Mouse (Mus musculus) embryonic fibroblast, embryonic 13.5 days (primary cell): ENCODE measurements around the gene 6820408C15Rik. TPM values are rescaled to one million over a fixed set of nuclear protein-coding genes. Genes with fewer than 3 reads are reported as not detected.

ENCODE experiments used
- H3K27ac ChIP-seq: 2 replicates; pipeline ENCODE4 v1.5.1; 2012; ENCODE audit warnings: low read length, control low read depth, inconsistent platforms; ENCODE audit not compliant: insufficient read depth
- H3K4me1 ChIP-seq: 2 replicates; pipeline ENCODE4 v1.6.1; 2011; ENCODE audit warnings: low read length; ENCODE audit not compliant: control insufficient read depth, insufficient read depth
- H3K4me3 ChIP-seq: 2 replicates; pipeline ENCODE4 v1.5.1; 2011; ENCODE audit warnings: mild to moderate bottlenecking, control low read depth, low read length; ENCODE audit not compliant: insufficient read depth
- CTCF ChIP-seq: IDR thresholded peaks from 2 replicates; pipeline ENCODE4 v1.5.1; 2011; ENCODE audit warnings: mild to moderate bottlenecking, control low read depth, low read length, moderate library complexity, borderline replicate concordance; ENCODE audit not compliant: insufficient read depth
- POLR2A ChIP-seq: IDR thresholded peaks from 2 replicates; pipeline ENCODE4 v1.6.1; 2011; ENCODE audit warnings: low read depth, mild to moderate bottlenecking, control low read depth, low read length, moderate library complexity
- polyA plus RNA-seq: library from polyadenylated mRNA; stranded (reverse); fragments of >200 nt; gene quantifications from 2 replicates; pipeline ENCODE4 v1.2.4, GENCODE M21; 2011; ENCODE audit warnings: low read depth; ENCODE audit not compliant: missing spikeins, insufficient read length

6820408C15Rik gene
- polyA plus RNA-seq, 1 experiment, result 0.30 TPM

DNA sequence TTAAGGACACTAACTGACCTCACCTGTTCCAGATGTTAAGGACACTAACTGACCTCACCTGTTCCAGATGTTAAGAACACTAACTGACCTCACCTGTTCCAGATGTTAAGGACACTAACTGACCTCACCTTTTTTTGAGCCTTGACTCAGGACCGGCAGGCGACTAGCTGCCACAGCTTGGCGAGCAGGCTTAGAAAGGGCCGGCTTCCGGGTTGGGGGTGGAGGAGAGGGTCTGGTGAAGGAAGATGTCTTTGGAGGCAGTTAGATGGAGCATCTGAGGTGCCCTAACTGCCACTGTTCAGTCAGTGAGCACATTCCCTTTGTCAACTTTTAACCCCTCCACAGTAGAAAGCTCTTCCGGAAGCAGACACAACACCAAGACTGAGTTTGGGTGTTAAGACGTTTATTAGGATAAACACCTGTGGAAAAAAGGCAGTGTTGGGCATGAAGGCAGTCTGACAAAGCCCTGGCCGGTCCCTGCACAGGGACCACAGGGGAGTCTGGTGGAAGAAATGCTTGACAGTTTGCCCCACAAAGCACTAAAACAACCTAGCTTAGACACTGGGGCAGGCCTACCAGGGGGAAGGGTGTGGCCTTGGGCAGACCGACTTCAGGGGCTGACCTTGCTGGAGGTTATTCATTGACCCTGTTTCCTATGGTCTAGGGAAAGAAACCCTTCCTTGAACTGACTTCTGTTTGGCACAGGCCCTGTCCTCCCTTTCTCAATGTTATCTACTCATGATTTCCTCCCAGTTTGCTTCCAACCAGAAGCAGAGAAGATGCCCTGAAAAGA lies 22.0 kb upstream of the 6820408C15Rik start:
- no peaks in the 10 kb centered on the region for H3K4me1 ChIP-seq
- no peak for TF ChIP-seq POLR2A
- no peak for TF ChIP-seq CTCF
- no peak overlapping the region for H3K27ac ChIP-seq
- no peak overlapping the region for H3K4me3 ChIP-seq

DNA sequence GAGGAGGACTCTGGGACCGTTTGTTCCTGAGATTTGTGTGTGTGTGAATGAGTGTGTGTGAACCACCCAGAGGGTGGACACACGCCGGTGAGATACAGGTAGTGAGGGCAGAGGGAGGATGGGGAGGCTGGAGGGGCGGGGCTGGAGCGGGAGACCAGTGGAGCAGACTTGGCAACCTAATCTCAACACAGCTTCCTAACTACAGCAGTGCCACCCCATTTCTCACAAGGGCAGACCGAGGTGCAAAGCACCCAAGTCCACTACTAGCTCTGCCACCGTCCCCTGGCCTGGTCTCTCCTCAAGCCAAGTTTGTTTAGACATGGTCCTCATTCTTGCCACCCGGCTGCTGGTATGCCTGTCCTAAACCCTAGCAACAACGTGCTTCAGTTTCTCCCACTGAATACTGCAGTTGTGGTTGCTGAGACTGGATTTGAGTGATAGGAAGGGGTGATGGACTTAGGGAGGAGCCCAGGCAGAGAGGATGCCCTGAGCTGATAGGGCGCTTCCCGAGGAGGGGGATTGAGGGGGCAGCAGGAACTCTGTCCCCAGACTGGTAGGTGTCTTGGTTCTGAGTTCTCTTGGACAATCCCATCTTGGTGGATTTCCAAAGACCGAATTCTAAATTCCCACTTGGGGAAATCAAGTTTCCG lies 20.0 kb upstream of the 6820408C15Rik start:
- Histone ChIP-seq H3K4me3 (peak overlapping the region; percentile 44), H3K4me1 (no peaks in the 10 kb centered on the region), H3K27ac (peak overlapping the region; percentile 19)
- TF ChIP-seq POLR2A (no peak; the same call in 1 of the 2 replicates), CTCF (no peak)

DNA sequence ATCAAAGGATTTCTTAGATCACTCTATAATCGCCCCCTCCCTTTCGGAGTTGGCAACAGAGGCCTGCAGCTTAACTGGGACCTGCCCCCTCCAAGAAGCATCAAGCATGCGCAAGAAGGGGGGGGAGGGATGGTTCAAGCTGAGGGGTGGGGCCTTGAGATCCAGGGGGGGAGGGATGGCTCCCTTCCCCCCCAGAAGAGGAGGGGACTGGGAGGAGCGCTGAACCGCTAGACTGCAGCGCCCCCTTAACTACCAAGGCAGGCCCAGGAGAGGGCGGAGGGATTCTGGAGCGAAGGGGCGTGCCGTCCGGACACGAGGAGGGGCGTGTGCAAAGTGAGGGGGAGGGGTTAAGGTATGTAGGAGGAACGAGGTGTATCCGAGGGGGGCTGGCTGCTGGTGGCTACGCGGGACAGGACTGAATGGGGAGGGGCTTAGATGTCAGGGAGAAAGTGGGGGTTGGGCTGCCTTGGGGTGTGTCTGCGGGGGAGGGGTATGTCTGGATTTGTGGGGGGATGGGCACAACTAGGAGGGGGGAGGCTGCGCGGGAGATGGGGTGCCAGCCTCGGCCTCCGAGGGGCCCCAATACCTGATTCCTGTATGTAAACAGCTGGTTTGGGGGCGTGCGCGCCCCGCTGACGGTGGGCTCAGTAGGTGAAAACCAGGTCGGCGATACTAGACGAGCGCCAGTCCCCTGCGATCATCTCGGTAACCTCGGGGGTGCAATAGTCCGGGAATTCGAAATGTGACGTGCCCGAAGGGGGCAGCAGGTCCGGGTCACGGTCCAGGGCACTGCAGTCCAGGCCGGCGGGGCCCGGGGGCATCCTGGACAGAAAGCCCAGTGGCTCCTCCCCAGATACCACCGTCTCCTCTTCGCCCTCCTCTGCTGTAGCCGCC lies 19.0 kb upstream of the 6820408C15Rik start:
- Histone ChIP-seq H3K27ac (peak overlapping the region; percentile 97), H3K4me3 (peak overlapping the region; percentile 86), H3K4me1 (no peaks in the 10 kb centered on the region)
- TF ChIP-seq CTCF (peak; percentile 15; the same call in 1 of the 2 replicates), POLR2A (peak; percentile 35; the same call in 1 of the 2 replicates)

DNA sequence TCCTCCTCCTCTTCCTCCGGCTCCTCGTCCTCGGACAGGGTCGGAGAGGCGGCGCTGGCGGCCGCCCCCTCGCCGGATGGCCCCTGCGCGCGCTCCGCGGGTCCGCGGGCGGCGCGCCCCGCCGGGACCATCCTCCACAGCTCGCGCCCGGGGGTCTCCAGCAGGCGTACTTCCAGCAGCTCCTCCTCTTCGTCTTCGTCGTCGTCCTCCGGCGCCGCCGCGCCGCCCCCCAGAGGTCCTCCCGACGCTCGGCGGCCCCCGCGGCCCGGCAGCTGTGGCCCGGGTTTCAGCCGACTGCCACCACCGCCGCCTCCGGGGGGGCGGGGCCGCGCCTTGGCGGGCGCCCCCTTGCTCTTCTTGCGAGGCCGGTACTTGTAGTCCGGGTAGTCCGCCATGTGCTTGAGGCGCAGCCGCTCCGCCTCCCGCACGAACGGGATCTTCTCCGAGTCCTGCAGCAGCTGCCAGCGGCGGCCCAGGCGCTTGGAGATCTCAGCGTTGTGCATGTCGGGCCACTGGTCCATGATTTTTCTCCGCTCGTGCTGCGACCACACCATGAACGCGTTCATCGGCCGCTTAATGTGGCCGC lies 18.3 kb upstream of the 6820408C15Rik start:
- no peaks in the 10 kb centered on the region for H3K4me1 ChIP-seq

DNA sequence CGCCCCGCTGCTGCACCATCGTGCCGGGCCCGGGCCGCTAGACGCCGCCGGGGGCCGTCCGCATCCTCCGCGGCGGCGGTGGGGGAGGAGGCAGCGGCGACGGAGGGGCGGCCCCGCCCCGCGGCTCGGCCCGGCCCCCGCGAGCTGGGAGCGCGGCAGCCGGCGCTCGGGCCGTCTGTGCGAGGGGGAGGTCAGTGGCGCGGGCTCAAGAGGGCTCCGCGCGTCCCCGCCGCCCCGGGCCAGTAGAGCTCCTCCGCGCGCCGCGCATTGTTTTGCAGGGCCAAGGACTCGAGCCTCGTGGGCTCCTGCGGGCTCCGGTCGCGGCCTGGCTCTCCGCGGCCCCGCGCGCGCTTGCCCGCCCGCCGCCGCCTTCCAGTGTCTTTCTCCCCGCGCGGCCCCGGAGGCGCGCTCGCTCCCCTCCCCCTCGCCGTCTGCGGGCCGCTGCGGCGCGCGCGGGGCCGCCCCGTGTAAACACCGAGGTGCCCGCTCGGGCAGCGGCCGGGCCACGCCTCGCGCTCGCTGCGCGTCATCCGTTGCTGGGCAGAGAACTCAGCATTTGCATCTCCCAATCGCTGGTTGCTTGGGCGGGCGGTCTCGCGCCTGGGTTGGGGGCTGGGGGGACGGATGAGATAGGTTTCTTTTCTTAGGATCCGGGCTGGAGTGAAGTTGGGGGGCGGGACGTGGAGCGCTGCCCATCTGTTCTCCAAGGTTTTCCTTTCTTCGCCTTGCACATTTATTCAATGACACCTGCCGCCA lies 17.5 kb upstream of the 6820408C15Rik start, which contains the start of gene Sox12:
Sox12 (minus strand) TSS at position 384 of the 756 bp plus-strand sequence.
- TF ChIP-seq POLR2A (peak; percentile 34), CTCF (no peak)
- Histone ChIP-seq H3K4me3 (peak within 1 kb of the TSS; percentile 86), H3K27ac (peak within 1 kb of the TSS; percentile 97), H3K4me1 (no peaks in the 10 kb centered on the region)

More for the DNA sequence above, 18.3 kb upstream of the 6820408C15Rik start:
- Histone ChIP-seq H3K4me3 (peak overlapping the region; percentile 86), H3K27ac (peak overlapping the region; percentile 97)
- TF ChIP-seq CTCF (no peak), POLR2A (peak; percentile 57)

DNA sequence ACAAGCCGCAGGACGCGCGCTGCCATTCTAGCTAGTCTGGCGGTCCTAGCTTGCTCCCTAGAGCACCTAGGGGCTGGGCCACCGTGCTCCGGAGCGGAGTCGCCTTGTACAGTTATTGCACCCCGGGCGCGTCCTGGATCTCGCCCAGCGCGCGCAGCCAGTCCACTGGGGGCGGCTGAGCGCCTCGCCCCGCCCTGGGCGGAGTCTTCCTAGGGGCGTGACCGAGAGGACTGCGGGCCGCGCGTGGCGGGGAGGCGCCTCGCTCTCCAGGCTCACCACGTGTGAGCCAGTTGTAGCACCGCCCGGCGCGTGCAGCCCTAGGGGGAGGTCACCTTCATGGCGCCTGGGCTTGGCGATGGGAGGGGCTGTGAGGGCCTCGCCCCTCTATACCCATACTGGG lies 16.7 kb upstream of the 6820408C15Rik start:
- peak overlapping the region; percentile 48 for H3K4me3 ChIP-seq
- TF ChIP-seq POLR2A, result no peak
- no peak for TF ChIP-seq CTCF

DNA sequence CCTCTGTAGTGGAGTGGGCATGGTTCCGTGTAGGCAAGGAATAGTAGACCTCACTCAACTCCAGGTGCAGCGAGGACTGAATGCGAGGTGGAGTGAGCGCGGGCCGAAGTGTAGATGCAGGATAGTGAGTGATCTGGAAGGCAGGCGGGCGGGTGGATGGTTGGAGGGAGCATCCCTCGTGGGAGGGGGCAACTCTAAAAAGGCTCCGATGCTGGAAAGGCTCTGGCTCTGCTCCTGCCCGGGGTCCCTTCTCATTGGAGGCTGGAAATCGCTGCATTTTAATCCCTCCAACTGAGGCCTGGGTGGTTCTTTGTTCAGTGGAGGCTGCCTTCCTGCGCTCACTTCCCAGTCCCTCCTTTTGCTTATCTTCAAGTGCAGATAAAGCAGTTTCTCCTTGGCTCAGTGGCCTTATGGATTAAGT lies 16.3 kb upstream of the 6820408C15Rik start:
- TF ChIP-seq CTCF (no peak), POLR2A (peak; percentile 62)
- H3K27ac ChIP-seq, result no peak overlapping the region
- peak overlapping the region; percentile 24 for H3K4me3 ChIP-seq
- H3K4me1 ChIP-seq, result no peaks in the 10 kb centered on the region

More for the DNA sequence above, 16.7 kb upstream of the 6820408C15Rik start:
- Histone ChIP-seq H3K4me1 (no peaks in the 10 kb centered on the region), H3K27ac (0 out of 2 replicates have a peak overlapping the region, but pooled peaks have one; percentile 7)

DNA sequence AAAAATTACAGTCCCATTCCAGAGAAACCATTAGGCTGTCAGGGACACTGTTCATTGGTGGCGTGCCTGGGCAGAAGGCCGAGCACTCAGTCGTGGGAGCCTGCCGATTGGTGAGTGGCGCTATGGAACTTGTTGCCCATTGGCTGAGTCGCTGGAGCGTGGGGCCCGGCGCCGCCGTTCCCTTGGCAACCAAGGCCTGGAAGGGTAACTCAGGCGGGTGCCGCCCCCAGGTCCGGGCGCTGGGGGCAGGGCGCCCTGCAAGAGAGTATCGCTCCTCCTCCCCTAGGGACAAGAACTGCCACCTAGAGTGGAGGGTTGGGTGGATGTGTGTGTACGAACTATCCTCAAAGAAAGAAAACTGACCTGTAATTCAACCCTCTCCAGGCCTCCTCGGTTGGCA lies 9.3 kb upstream of the 6820408C15Rik start:
- Histone ChIP-seq H3K4me3 (peak overlapping the region; percentile 45), H3K4me1 (0 out of 2 replicates have a peak, but pooled peaks cover 4% of the 10 kb centered on the region), H3K27ac (peak overlapping the region; percentile 37)
- TF ChIP-seq CTCF (no peak), POLR2A (peak; percentile 52; the same call in 1 of the 2 replicates)
